2 mouse cellular contexts compared by ENCODE assay signal in the genomic region with DNA sequence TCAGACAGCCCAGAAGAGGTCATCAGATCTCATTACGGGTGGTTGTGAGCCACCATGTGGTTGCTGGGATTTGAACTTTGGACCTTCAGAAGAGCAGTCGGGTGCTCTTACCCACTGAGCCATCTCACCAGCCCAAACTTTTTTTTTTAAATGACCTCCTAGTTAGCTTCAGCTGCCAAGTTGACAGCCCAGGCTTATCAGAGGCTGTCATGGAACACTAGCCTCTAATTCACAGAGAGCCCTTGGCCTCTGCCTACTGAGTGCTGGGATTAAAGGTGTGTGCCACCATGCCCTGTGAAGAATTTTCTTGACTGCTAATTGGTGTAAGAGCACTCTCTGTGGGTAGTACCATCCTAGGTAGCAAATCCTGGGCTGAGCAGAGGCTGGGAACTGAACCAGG. TPM values are rescaled to one million over a fixed set of nuclear protein-coding genes. Genes with fewer than 3 reads are reported as not detected.
"Had no signal": no experiment of that assay in that cellular context is flagged by ENCODE, and none has a peak within 500 bp of the region (broad histone marks: within the 10 kb centered on the region; RNA-seq: fewer than 3 reads in every experiment).

No protein-coding gene starts in this region.

RNA-seq across cellular contexts. Expression of a gene that starts 24.8 kb away (rescaled TPM):
- polyA plus RNA-seq: testis, adult 2 months; thymus, postnatal 0 days had no signal
